Mouse (Mus musculus): ENCODE measurements around the gene Myo1e. TPM values are rescaled to one million over a fixed set of nuclear protein-coding genes. Genes with fewer than 3 reads are reported as not detected.

The Myo1e gene
- total and polyA plus RNA-seq, 3 experiments, result 82.3 to 186 (median 98.7) TPM

DNA sequence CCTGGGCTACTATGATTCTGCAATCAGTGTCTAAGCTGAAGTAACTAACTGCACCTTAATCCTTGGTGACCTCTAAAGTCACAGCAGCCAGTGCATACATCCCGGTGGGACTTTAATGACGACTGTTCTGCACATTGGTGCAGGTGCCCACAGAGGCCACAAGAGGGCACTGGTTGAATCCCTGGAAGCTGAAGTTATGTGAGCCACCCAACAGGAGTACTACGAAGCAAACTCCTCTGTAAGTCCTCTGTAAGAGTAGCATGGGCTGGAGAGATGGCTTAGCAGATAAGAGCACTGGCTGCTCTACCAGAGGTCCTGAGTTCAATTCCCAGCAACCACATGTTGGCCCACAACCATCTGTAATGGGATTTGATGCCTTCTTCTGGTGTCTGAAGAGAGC, 209.3 kb downstream of the Myo1e start:
- no peak for TF ChIP-seq MXI1 (IDR thresholded peaks at IDR 0.05; ENCODE audit: low read depth, low read length)
- peak; percentile 70 for TF ChIP-seq SMC3 (IDR thresholded peaks at IDR 0.05; ENCODE audit: low read depth, low read length)
- TF ChIP-seq TBP (conservative IDR thresholded peaks at IDR 0.05; ENCODE audit: low read depth, low read length), result peak; percentile 60; the same call in 1 of the 2 replicates
- peak; percentile 70 to 74 for TF ChIP-seq CTCF (conservative IDR thresholded peaks at IDR 0.05 in 1 of 2, IDR thresholded peaks at IDR 0.05 in 1 of 2; ENCODE audit: low read depth in 2 of 2, low read length in 2 of 2)
- TF ChIP-seq BHLHE40 (IDR thresholded peaks at IDR 0.05; ENCODE audit: low read depth, low read length), result no peak
- TF ChIP-seq RAD21 (IDR thresholded peaks at IDR 0.05; ENCODE audit: low read depth, low read length), result peak; percentile 54
- no peak for TF ChIP-seq MAFK (IDR thresholded peaks at IDR 0.05; ENCODE audit: insufficient replicate concordance, low read length)
- TF ChIP-seq SIN3A (IDR thresholded peaks at IDR 0.05; ENCODE audit: low read length), result no peak
- 0 out of 2 replicates have a peak, but pooled peaks have one; percentile 21 for TF ChIP-seq NELFE (IDR thresholded peaks at IDR 0.05; ENCODE audit: low read depth, low read length)
- no peak for TF ChIP-seq E2F4 (IDR thresholded peaks at IDR 0.05; ENCODE audit: insufficient replicate concordance, low read depth, low read length)
- peaks cover 54 to 73% of the 10 kb centered on the region in 2 experiments for H3K36me3 ChIP-seq (replicated peaks in 1 of 2; ENCODE audit: control insufficient read depth in 1 of 2, insufficient read depth in 1 of 2, low read length in 1 of 2)

DNA sequence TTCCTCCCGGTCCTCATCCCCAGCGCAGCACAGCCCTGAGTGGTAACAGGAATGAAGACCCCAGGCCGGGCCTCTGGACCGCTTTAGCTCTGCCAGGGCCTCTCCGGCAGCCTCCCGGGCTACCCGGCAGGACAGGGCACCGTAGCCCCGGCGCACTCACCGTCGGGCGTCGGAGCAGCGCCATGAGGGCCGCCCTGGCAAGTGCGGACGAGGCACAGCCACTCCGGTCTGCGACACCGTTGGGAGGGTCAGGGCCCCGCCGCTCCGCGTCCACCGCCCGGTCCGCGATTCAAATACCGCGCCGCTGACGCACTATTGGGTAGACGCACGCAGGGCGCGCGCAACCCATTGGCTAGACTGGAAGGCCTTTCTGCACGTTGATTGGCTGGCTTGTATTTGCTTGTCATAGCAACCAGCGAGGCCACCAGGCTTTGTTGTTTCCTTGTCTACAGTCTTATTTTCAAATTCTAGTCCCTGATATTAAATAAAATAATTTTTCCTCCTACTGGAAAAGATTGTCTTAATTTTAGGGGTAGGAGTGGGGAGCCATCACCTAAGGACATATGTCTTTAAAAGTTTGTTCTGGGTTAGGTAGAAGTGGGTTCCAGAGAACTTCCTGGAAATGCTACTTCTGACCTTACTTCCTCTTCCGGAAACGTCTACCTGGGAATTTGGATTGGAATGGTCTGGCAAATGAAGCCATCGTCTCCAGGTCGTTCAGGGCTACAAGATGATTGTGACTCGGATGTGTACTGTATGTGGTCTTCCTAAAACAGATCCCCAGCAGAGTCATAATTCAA, 214.3 kb downstream of the Myo1e start, which contains the start of gene Ccnb2:
Ccnb2 (minus strand) TSS at position 291 of the 800 bp plus-strand sequence.
- dilution Hi-C loops (cut with MboI; ENCODE audit: extremely low pct_ligation_motif_present, extremely low pct_unique_long_range_greater_than_20kb, low sequenced_read_pairs), result no loop called here
- Histone ChIP-seq H3K27ac (ENCODE audit: insufficient read depth, low read depth) (peak within 1 kb of the TSS; percentile 1; the same call in 1 of the 2 replicates), H3K27me3 (replicated peaks) (no peaks in the 10 kb centered on the region)
- TF ChIP-seq HCFC1 (IDR thresholded peaks at IDR 0.05; ENCODE audit: low read depth, low read length), result peak; percentile 61
- TF ChIP-seq E2F4 (IDR thresholded peaks at IDR 0.05; ENCODE audit: insufficient replicate concordance, low read depth, low read length), result no peak; the same call in 1 of the 2 replicates
- no peak for TF ChIP-seq CHD1 (IDR thresholded peaks at IDR 0.05; ENCODE audit: low read depth, low read length)
- TF ChIP-seq RCOR1 (conservative IDR thresholded peaks at IDR 0.05; ENCODE audit: low read depth, low read length), result no peak
- no peak for TF ChIP-seq UBTF (IDR thresholded peaks at IDR 0.05; ENCODE audit: low read depth, low read length)
- TF ChIP-seq CHD2 (IDR thresholded peaks at IDR 0.05; ENCODE audit: low read length), result peak; percentile 58
- no peak for TF ChIP-seq RAD21 (IDR thresholded peaks at IDR 0.05; ENCODE audit: low read depth, low read length)
- TF ChIP-seq ZNF384 (IDR thresholded peaks at IDR 0.05; ENCODE audit: low read depth, low read length), result no peak
- no peak for TF ChIP-seq MYC (IDR thresholded peaks at IDR 0.05; ENCODE audit: low read depth, low read length)
- no peak for TF ChIP-seq TCF12 (IDR thresholded peaks at IDR 0.05; ENCODE audit: low read depth, low read length)
- 0 out of 2 replicates have a peak, but pooled peaks have one; percentile 39 for TF ChIP-seq KAT2A (IDR thresholded peaks at IDR 0.05; ENCODE audit: insufficient replicate concordance, low read length)
- no peak for TF ChIP-seq ZKSCAN1 (IDR thresholded peaks at IDR 0.05; ENCODE audit: borderline replicate concordance, low read depth, low read length)
- no peak for TF ChIP-seq ZC3H11A (IDR thresholded peaks at IDR 0.05; ENCODE audit: low read depth, low read length)
- no peak for TF ChIP-seq IRF4 (IDR thresholded peaks at IDR 0.05; ENCODE audit: low read depth, low read length)
- TF ChIP-seq MAX (IDR thresholded peaks at IDR 0.05; ENCODE audit: low read length), result no peak
- TF ChIP-seq JUN (IDR thresholded peaks at IDR 0.05; ENCODE audit: insufficient read depth, low read depth, low read length), result no peak
- no peak for TF ChIP-seq JUND (conservative IDR thresholded peaks at IDR 0.05; ENCODE audit: low read depth, low read length)
- no peak for TF ChIP-seq ZMIZ1 (IDR thresholded peaks at IDR 0.05; ENCODE audit: low read depth, low read length)
- TF ChIP-seq NELFE (IDR thresholded peaks at IDR 0.05; ENCODE audit: low read depth, low read length), result peak; percentile 57; the same call in 1 of the 2 replicates
- no peak for TF ChIP-seq ETS1 (conservative IDR thresholded peaks at IDR 0.05; ENCODE audit: low read depth, low read length)
- no peak for TF ChIP-seq SMC3 (IDR thresholded peaks at IDR 0.05; ENCODE audit: low read depth, low read length)
- TF ChIP-seq PAX5 (IDR thresholded peaks at IDR 0.05; ENCODE audit: low read length), result no peak
- TF ChIP-seq TBP (conservative IDR thresholded peaks at IDR 0.05; ENCODE audit: low read depth, low read length), result peak; percentile 49; the same call in 1 of the 2 replicates
- TF ChIP-seq SIN3A (IDR thresholded peaks at IDR 0.05; ENCODE audit: low read length), result no peak; the same call in none of the 2 replicates
- TF ChIP-seq GABPA (IDR thresholded peaks at IDR 0.05; ENCODE audit: insufficient replicate concordance, low read depth, low read length), result no peak

More for the DNA sequence above, 209.3 kb downstream of the Myo1e start:
- Histone ChIP-seq H3K4me2 (ENCODE audit: insufficient read depth, low read depth, poor library complexity, severe bottlenecking) (no peak overlapping the region), H3K4me3 (replicated peaks in 1 of 3; ENCODE audit: low read depth in 2 of 3, low read length in 2 of 3, poor library complexity in 1 of 3) (no peak overlapping the region), H3K79me2 (replicated peaks; ENCODE audit: control insufficient read depth, extremely low read depth, insufficient read depth, poor library complexity, severe bottlenecking) (peaks cover 14% of the 10 kb centered on the region), H3K27me3 (replicated peaks) (no peaks in the 10 kb centered on the region), H3K9ac (ENCODE audit: insufficient read depth, low read depth) (no peak overlapping the region), H3K27ac (ENCODE audit: insufficient read depth, low read depth) (no peak overlapping the region), H3K4me1 (ENCODE audit: control insufficient read depth in 1 of 2, insufficient read depth in 2 of 2) (peaks cover 0 to 14% of the 10 kb centered on the region in 2 experiments; a peak in 2 of 4 replicates), H3K9me3 (replicated peaks; ENCODE audit: low read length) (no peaks in the 10 kb centered on the region)
- in situ Hi-C loops (cut with MboI; ENCODE audit: low pct_ligation_motif_present, low pct_unique_long_range_greater_than_20kb, low sequenced_read_pairs), result loop anchor here (10.0 kb wide), 2 partner anchors 88 to 312 kb away; partner anchors contain the start of gene Rnf111
- peak; percentile 57 for DNase-seq (ENCODE audit: extremely low read depth)
- dilution Hi-C loops (cut with MboI; ENCODE audit: extremely low pct_ligation_motif_present, extremely low pct_unique_long_range_greater_than_20kb, low sequenced_read_pairs), result no loop called here

More for the DNA sequence above, 214.3 kb downstream of the Myo1e start, which contains the start of gene Ccnb2:
- in situ Hi-C loops (cut with MboI; ENCODE audit: low pct_ligation_motif_present, low pct_unique_long_range_greater_than_20kb, low sequenced_read_pairs), result no loop called here
- H3K79me2 ChIP-seq (replicated peaks; ENCODE audit: control insufficient read depth, extremely low read depth, insufficient read depth, poor library complexity, severe bottlenecking), result peaks cover 14% of the 10 kb centered on the region
- peak within 1 kb of the TSS; percentile 73 for H3K9ac ChIP-seq (ENCODE audit: insufficient read depth, low read depth)
- peaks cover 0 to 19% of the 10 kb centered on the region in 2 experiments; a peak in 2 of 4 replicates for H3K4me1 ChIP-seq (ENCODE audit: control insufficient read depth in 1 of 2, insufficient read depth in 2 of 2)
- no peaks in the 10 kb centered on the region for H3K9me3 ChIP-seq (replicated peaks; ENCODE audit: low read length)
- peaks cover 36 to 48% of the 10 kb centered on the region in 2 experiments for H3K36me3 ChIP-seq (replicated peaks in 1 of 2; ENCODE audit: control insufficient read depth in 1 of 2, insufficient read depth in 1 of 2, low read length in 1 of 2)
- peak within 1 kb of the TSS; percentile 82 to 91 (median 87) for H3K4me3 ChIP-seq (replicated peaks in 1 of 3; ENCODE audit: low read depth in 2 of 3, low read length in 2 of 3, poor library complexity in 1 of 3)
- peak; percentile 95 for DNase-seq (ENCODE audit: extremely low read depth)
- peak within 1 kb of the TSS; percentile 94 for H3K4me2 ChIP-seq (ENCODE audit: insufficient read depth, low read depth, poor library complexity, severe bottlenecking)
